Mouse (Mus musculus): ENCODE data around the gene Art3.
A peak's percentile ranks its signal among the peaks of the same experiment; 100 is the strongest.

Gene Art3

DNA sequence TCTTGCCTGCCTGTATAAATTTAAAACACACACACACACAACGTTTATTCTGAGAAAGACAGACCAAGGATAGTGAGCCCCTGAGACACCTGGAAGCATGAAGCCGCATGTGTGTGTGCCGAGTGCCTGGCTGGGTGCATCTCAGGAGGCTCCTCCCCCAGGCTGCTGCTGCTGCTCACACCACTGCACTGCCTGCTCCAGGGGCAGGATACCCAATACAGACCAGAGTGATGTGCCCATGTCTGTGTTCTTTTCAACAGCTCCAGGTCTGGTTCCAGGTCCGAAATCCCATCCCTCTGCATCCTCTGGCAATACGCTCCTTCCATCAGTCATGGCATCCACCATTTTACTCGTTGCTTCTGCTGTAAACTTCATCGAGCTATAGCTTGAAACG lies 82.4 kb downstream of the Art3 start:
- no peak for DNase-seq (ENCODE audit: low spot score in 2 of 2)

DNA sequence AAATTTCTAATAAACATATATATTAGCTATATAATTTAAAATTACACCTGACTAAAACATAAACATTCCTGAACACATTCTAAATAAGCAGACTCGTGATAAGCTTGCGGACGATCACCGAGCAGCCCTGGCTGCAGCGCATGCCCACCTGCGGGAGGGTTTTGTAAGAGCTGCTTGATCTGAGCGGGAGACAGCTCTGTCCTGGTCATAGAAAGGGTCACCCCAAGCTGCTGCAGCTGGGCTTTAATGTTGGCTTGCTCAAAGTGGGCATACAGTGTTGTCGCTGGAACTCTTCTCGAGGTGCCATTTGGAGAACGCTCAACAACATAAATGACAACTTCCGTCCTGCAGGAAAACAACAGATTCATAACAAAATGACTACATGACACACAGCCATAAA lies 92.5 kb downstream of the Art3 start:
- no peak for DNase-seq (ENCODE audit: low spot score in 2 of 2)

DNA sequence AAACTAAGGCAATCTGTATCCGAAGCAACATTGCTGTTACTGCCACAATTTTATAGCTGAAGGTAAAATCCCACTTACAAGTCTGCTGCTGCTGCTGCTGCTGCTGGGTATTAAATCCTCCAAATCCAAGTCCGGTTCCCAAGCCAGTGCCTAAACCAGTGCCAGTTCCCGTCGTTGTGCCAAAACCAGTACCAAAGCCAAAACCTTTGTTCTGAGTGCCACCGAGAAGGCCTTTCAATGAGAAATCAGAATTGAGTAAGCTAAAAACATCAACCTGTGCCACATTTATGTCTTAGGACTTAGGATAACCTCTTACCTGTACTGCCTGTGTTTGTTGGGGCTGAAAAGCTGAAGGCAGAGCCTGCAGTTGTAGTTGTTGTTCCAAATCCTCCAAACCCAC lies 99.1 kb downstream of the Art3 start:
- DNase-seq (ENCODE audit: low spot score in 2 of 2), result no peak

DNA sequence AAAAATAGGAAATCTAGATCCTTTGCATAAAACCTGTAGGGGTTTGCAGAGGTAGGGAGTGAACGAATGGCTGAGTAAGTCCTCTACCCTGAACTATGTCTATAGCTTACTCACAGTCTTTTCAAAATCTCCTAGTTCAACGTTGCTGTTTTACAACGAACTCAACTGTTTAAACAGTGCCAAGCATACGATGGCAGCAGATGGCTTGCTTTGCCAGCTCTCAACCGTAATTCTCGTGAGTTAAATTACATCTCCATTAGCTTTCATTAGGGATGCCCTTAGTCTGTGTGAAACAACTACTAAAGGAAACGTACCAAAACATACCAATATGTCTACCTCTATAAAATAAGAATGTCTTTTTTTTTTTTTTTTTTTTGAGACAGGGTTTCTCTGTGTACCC lies 100.0 kb downstream of the Art3 start:
- DNase-seq (ENCODE audit: low spot score in 2 of 2), result no peak

DNA sequence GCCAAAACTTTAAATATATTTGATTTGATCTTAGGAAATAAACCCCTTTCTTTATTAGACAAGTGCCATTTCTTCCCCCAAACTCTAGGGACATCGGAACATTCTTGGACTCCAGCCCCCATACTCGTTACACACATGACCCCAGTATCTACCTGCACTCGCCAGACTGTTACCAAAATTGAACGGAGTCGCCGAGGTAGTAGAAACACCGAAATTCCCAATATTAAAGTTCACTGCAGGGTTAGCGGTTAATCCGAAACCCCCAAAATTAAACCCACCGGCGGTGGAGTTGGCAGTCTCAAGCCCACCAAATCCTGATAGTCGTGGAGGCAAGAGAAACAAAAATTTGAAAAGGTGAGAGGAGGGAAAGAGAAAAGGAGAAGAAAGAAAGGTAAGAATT lies 102.4 kb downstream of the Art3 start:
- DNase-seq (ENCODE audit: low spot score in 2 of 2), result no peak

DNA sequence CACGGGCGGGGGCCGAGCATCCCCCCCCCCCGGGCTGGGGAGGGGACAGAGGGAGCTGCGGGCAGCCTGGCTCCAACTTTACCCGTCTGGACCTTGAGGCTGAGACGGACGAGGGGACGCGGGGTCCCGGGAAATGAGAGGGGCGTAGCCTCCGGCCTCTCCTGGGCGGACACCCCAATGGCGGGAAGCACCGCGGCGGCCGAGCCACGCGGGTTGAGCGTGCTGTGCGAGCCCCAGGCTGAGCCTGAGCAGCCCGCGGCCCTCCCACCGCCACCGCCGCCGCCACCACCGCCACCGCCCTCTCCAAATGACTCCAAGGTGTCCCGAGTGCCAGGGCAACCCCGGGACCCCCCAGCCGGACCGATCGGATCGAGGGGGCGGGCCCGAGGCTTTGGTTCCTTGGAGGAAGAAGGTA lies 103.0 kb downstream of the Art3 start:
- no peak for DNase-seq (ENCODE audit: low spot score in 2 of 2)

DNA sequence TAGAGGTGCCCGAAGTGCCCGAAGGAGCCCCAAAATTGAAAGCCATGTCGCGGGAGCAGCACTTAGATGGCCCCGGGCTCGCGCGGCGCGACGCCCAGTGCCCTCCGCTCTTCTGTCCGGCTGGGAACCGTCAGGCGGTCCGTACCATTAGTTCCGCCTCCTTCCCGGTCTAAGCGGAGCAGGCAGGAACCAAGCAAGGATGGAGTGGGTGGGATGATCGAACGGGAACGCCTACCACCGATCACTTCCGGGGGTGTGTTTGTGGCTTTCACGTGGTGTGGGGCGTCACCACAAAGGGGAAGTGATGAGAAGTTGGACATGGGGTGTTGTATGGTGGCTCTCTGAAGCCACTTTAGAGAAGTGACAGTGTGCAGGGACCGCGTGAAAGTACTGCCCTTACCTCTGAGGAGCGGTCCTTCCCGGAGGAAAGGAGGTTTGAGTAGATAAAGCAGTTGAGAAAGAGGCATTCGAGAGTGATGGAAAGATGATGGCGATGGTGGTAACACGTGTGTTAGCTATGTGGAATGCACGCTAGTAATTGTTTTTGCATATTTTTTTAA lies 103.5 kb downstream of the Art3 start, which contains the start of gene Nup54:
Gene Nup54 (minus strand): TSS at position 195 of the 560 bp plus-strand sequence.
- DNase-seq (ENCODE audit: low spot score in 2 of 2), result peak; percentile 96

DNA sequence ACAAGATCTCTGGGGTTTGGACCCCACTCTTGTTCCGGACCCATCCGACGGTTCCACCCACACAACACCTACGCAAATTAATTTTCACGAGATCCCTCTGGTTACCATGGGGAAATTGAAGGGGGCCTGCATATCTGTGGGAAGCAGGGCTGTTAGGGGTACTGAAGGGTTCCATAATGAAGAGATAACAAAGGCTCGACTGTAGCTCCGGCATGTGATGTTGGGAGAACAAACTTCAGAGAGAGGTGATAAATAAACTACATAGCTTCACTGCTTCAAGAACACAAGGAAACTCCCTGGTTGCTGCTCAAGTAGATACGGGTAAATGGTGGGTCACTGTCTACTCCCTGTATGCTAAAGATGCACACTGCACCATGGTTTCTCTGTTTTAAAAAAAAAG lies 106.9 kb downstream of the Art3 start:
- no peak for DNase-seq (ENCODE audit: low spot score in 2 of 2)

DNA sequence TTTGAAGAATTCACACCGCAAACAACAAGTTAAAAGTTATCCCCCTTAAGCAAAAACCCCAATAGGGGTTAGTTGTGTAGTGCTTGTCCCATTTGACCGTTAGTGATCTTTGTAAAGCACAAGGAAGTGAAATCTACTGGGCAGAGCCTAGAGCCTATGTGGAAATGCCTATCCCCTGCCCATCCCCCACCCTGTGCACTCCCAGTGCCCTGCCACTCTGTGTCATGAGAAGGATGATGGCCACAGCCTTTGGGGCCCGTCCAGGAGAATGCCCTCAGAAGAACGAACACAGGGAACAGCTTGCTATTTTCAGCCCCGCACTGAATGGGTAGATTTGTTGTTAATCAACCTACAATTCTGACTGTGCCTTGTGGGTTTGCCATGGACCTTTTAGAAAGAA lies 109.9 kb downstream of the Art3 start:
- no peak for DNase-seq (ENCODE audit: low spot score in 2 of 2)

DNA sequence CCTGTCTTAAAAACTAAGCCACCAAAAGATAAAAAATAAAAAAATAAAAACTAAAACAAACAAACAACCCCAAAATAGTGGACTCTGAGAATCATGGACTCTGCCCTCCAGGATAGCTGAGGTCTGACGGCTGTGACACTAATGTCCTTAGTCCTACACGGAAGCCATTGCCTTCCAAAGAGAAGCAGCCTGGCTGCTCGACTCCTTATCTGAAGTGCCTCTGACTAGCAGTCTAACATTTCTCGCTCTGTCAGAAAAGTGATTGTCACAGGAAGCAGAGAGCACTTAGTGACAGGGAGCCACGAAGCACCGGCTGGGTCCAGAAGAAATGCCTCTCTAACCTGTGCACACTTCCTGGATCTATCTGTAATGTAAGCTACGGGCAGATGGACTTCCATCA lies 111.3 kb downstream of the Art3 start:
- DNase-seq (ENCODE audit: low spot score in 2 of 2), result no peak

DNA sequence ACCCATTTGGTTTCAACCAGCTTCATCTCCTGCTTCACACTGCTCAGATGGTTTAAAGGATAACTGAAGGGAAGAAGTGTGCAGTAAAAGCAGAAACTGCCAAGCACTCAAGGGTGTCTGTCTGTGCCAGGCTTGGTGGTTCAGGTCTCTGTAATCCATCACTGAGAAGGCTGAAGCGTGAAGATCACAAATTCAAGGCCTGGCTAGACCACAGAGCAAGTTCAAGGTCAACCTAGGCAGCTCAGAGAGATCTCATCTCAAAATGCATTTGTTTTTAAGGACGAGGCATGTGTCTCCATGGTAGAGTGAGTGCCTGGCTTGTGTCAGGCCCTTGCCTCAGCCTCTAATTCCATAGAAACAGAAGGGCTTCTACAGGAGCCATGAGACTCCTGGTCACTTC lies 113.4 kb downstream of the Art3 start:
- DNase-seq (ENCODE audit: low spot score in 2 of 2), result no peak

DNA sequence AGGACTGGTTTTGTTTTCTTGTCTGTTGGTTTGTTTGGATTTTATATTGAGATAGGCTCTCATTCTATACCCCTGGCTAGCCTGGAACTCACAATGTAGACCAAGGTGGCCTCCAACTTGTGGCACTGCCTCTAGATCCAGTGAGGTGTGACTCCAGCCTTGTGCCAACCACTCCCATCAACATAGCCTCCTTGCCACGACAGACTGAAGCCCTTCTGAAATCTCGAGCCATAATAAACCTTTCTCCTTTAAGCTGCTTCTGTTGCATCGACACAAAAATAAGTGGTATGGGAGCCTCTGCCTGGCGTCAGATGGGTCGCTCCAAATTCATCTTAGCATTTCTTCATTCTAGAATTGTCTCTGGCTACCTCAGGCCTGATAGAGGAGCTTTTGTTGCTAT lies 115.1 kb downstream of the Art3 start:
- DNase-seq (ENCODE audit: low spot score in 2 of 2), result no peak

DNA sequence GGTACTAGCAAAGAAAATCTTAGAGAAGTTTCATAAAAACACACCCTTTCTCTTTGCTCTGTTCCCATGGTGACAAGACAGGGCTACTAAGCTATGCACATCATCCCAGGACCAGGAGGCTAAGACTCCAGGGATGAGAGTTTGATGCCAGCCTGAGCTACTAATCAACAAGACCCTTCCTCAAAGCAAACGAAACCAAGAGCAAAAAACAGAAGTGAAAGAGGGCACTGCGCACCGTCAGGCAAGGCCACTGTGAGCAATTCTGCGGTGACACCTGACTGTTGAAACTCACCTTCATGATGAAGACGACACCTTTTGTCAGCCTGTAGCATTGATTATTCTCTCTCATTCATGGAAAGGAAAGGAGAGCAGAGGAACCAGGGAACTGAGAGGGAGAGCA lies 121.2 kb downstream of the Art3 start:
- no peak for DNase-seq (ENCODE audit: low spot score in 2 of 2)

DNA sequence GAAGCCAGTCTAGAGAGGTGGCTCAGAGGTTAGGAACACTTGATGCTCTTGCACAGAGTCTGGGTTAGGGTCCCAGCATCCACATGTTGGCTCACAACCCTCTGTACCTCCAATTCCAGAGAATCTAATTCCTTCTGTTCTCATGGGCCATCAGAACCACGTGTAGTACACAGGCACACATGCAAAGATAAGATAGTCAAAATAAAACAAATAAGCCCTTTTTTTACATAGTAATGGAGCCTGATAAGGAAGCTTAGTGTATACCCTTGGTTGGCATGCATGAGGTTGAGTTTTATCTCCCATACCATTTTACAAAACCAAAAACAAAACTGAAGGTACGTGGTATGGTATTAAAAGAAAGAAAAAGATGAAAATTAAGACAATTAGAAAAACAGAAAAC lies 125.8 kb downstream of the Art3 start:
- DNase-seq (ENCODE audit: low spot score in 2 of 2), result no peak

DNA sequence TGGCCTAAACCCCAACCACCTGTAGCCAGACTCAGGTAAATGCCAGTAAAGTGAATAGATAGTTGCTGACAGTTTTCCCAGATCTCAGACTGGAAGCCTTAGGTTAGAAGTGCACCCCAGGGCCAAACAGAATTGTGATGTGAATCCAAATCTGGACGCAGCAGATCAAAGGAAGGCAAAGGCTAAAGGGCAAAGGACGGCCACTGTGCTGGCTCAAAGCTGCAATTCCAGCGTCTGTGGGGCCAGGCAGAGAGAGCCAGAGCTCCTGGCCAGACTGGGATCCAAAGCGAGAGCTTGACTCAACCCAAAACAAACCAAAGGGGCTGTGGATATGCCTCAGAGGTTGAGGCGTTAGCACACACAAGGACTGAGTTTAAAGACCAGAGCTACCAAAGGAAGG lies 127.1 kb downstream of the Art3 start:
- DNase-seq (ENCODE audit: low spot score in 2 of 2), result no peak

DNA sequence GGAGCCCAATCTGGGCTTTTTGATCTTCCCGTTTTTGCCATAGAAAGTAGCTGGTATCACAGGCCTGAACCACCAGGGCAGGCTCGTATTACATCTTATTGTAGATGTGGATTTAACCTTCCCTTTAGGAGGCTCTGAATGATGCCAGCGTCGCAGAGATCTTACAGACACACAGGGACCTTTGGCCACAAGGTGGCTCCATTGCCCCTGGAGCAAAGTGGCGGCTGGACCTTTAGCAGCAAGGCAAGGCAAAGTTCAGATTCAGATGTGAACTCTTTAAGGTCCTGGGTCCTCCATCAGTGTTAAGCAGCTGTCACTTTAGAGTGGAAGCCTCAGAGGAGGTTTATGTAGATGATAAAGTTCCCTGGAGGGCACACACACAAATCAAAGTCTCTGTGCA lies 129.7 kb downstream of the Art3 start:
- DNase-seq (ENCODE audit: low spot score in 2 of 2), result peak in 1 of 2 experiments; percentile 41
